Mouse (Mus musculus) bone marrow, adult 2 months (tissue): Measurements from ENCODE around the gene Srp68.

ENCODE experiments used
- CTCF ChIP-seq: fragments of 200-500 bp; IDR thresholded peaks from 2 replicates; pipeline ENCODE4 v1.5.1; 2011; ENCODE audit warnings: low read length, control low read depth; ENCODE audit not compliant: control insufficient read depth, insufficient read depth
- POLR2A ChIP-seq: fragments of 200-500 bp; IDR thresholded peaks from 2 replicates; pipeline ENCODE4 v1.6.1; 2011; ENCODE audit warnings: low read depth, mild to moderate bottlenecking, control low read depth, low read length, borderline replicate concordance; ENCODE audit not compliant: control insufficient read depth

DNA sequence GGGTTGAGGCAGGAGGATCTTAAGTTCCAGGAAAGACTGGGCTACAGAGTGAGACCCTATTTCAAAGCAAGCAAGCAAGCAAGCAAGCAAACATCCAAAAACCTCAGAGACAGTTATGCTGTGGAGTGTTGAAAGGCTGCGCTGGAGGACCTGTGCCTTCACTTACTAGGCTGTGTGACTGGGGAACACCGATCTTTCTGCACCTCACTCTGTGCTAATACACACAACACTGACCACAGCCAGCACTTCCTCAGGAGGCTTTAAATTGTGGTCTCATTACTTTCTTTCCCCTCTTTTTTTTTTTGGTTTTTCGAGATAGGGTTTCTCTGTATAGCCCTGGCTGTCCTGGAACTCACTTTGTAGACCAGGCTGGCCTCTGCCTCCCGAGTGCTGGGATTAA, 8.2 kb downstream of the Srp68 start:
- TF ChIP-seq CTCF: no peak
- TF ChIP-seq POLR2A: no peak
